Comparison of ENCODE assay signal across 21 mouse cellular contexts in genomic region chr11:29389913-29390312, GRCm38 (mm10).
"Had no signal": no experiment of that assay in that cellular context is flagged by ENCODE, and none has a peak within 500 bp of the region (broad histone marks: within the 10 kb centered on the region; RNA-seq: fewer than 3 reads in every experiment).

No protein-coding gene starts in this region.

- H3K4me2 ChIP-seq: kidney, embryonic 15.5 days; limb, embryonic 13.5 days; liver, embryonic 12.5 days; liver, embryonic 15.5 days; lung, embryonic 15.5 days; midbrain, embryonic 13.5 days; neural tube, embryonic 13.5 days had no signal

- ATAC-seq: liver, embryonic 12.5 days; midbrain, embryonic 13.5 days had no signal

- H3K9ac ChIP-seq: kidney, embryonic 15.5 days; limb, embryonic 13.5 days; liver, embryonic 12.5 days; liver, embryonic 15.5 days; lung, embryonic 15.5 days; midbrain, embryonic 13.5 days; neural tube, embryonic 13.5 days had no signal

- H3K27me3 ChIP-seq: kidney, embryonic 15.5 days; limb, embryonic 13.5 days; liver, embryonic 12.5 days; liver, embryonic 15.5 days; lung, embryonic 15.5 days; megakaryocyte, embryonic 14.5 days; midbrain, embryonic 13.5 days; neural tube, embryonic 13.5 days had no signal

- H3K36me3 ChIP-seq: kidney, embryonic 15.5 days; limb, embryonic 10.5 days; limb, embryonic 13.5 days; liver, embryonic 12.5 days; liver, embryonic 15.5 days; lung, embryonic 15.5 days; midbrain, embryonic 13.5 days; neural tube, embryonic 13.5 days had no signal

- DNase-seq: kidney, adult 11 months; kidney, adult 8-10 months; kidney, postnatal 10 days; layer of hippocampus, adult 9-11 months; liver; lung, adult 18-20 months; lung, postnatal 10 days; lung, postnatal 36 days; thymus, adult 18-20 months; thymus, postnatal 36 days had no signal

- H3K27ac ChIP-seq: kidney, embryonic 15.5 days; layer of hippocampus, adult 2 months; limb, embryonic 10.5 days; limb, embryonic 13.5 days; liver, embryonic 12.5 days; liver, embryonic 15.5 days; lung, embryonic 15.5 days; midbrain, embryonic 13.5 days; neural tube, embryonic 13.5 days had no signal

- H3K9me3 ChIP-seq: kidney, embryonic 15.5 days; limb, embryonic 10.5 days; limb, embryonic 13.5 days; liver, embryonic 12.5 days; liver, embryonic 15.5 days; lung, embryonic 15.5 days; megakaryocyte, embryonic 14.5 days; midbrain, embryonic 13.5 days; neural tube, embryonic 13.5 days had no signal

- H3K4me1 ChIP-seq: kidney, embryonic 15.5 days; limb, embryonic 10.5 days; limb, embryonic 13.5 days; liver, embryonic 15.5 days; lung, embryonic 15.5 days had no signal

- H3K4me3 ChIP-seq: kidney, embryonic 15.5 days; layer of hippocampus, adult 2 months; limb, embryonic 10.5 days; limb, embryonic 13.5 days; liver, embryonic 12.5 days; liver, embryonic 15.5 days; lung, embryonic 15.5 days; megakaryocyte, embryonic 14.5 days; midbrain, embryonic 13.5 days; myocyte; neural tube, embryonic 13.5 days had no signal
